Mouse (Mus musculus) lung, postnatal 0 days (tissue): ENCODE measurements around the gene Ahdc1.

Experiments
- CTCF ChIP-seq: IDR thresholded peaks from 2 replicates; pipeline ENCODE4 v1.5.1; 2016; ENCODE audit warnings: antibody characterized with exemption, mild to moderate bottlenecking
- EP300 ChIP-seq: IDR thresholded peaks from 2 replicates; pipeline ENCODE4 v1.6.1; 2016; ENCODE audit warnings: antibody characterized with exemption, mild to moderate bottlenecking, control low read depth

- TF ChIP-seq CTCF (no peak), EP300 (no peak)
These were observed 13.3 kb downstream of the Ahdc1 start for GRCm38 (mm10) chr4:133024404-133024803.
